Mouse (Mus musculus) cerebellum, adult 2 months (tissue): ENCODE results near the gene Cfap206.

Source experiments
- CTCF ChIP-seq: fragments of 200-500 bp; IDR thresholded peaks from 2 replicates; pipeline ENCODE4 v1.5.1; 2011; ENCODE audit warnings: low read depth, mild to moderate bottlenecking, control low read depth, low read length, moderate library complexity, borderline replicate concordance; ENCODE audit not compliant: insufficient read depth
- POLR2A ChIP-seq: fragments of 200-500 bp; IDR thresholded peaks from 2 replicates; pipeline ENCODE4 v1.6.1; 2011; ENCODE audit warnings: low read length, control low read depth, borderline replicate concordance; ENCODE audit not compliant: insufficient read depth

- TF ChIP-seq POLR2A = no peak
- TF ChIP-seq CTCF = no peak
These were observed 56.3 kb downstream of the Cfap206 start for GRCm38 (mm10) chr4:34673721-34674120.
